In genomic region chr17:63849151-63849550, GRCm38 (mm10) we compare ENCODE assay signal across 8 mouse cellular contexts. TPM values are rescaled to one million over a fixed set of nuclear protein-coding genes. Genes with fewer than 3 reads are reported as not detected.
A peak's percentile ranks its signal among the peaks of the same experiment; 100 is the strongest.
DNase-seq lines count a peak whose midpoint lies in the region; ATAC-seq and TF ChIP-seq lines count a peak whose summit lies in the region.

No protein-coding gene starts in this region.

- peaks cover 6% of the 10 kb centered on the region; the same call in 1 of the 2 replicates for H3K27me3 ChIP-seq in spleen, adult 2 months (ENCODE audit: control insufficient read depth, insufficient read depth, low read length)
- no peaks in the 10 kb centered on the region for H3K27me3 ChIP-seq in limb, embryonic 15.5 days
- no peaks in the 10 kb centered on the region for H3K27me3 ChIP-seq in stomach, embryonic 15.5 days (replicated peaks)

- H3K9me3 ChIP-seq in limb, embryonic 15.5 days: no peaks in the 10 kb centered on the region
- no peaks in the 10 kb centered on the region for H3K9me3 ChIP-seq in stomach, embryonic 15.5 days

- DNase-seq in embryo, embryonic 10.5 days (ENCODE audit: low spot score): peak; percentile 54
- DNase-seq in embryo, embryonic 11 days: no peak
- no peak for DNase-seq in spleen, adult 2 months (ENCODE audit: low read depth in 1 of 2, low spot score in 2 of 2)
- DNase-seq in spleen, postnatal 4 days (ENCODE audit: low spot score in 2 of 2): no peak
- no peak for DNase-seq in cerebellum, postnatal 10 days

- peak overlapping the region; percentile 72 for H3K9ac ChIP-seq in limb, embryonic 15.5 days
- H3K9ac ChIP-seq in stomach, embryonic 15.5 days: peak overlapping the region; percentile 71

- peak overlapping the region; percentile 52 for H3K4me2 ChIP-seq in limb, embryonic 15.5 days
- peak overlapping the region; percentile 68 for H3K4me2 ChIP-seq in stomach, embryonic 15.5 days

- no peaks in the 10 kb centered on the region for H3K4me1 ChIP-seq in spleen, adult 2 months (ENCODE audit: control insufficient read depth, insufficient read depth, insufficient read length)
- H3K4me1 ChIP-seq in limb, embryonic 15.5 days: no peaks in the 10 kb centered on the region
- no peaks in the 10 kb centered on the region for H3K4me1 ChIP-seq in stomach, embryonic 15.5 days

- no peak overlapping the region for H3K27ac ChIP-seq in spleen, adult 2 months (ENCODE audit: insufficient read depth, low read length)
- peak overlapping the region; percentile 83 for H3K27ac ChIP-seq in limb, embryonic 15.5 days
- H3K27ac ChIP-seq in stomach, embryonic 15.5 days: peak overlapping the region; percentile 77

- no peaks in the 10 kb centered on the region for H3K36me3 ChIP-seq in spleen, adult 2 months (ENCODE audit: control insufficient read depth, insufficient read depth, low read length)
- H3K36me3 ChIP-seq in limb, embryonic 15.5 days: no peaks in the 10 kb centered on the region
- H3K36me3 ChIP-seq in stomach, embryonic 15.5 days: no peaks in the 10 kb centered on the region

- TF ChIP-seq CTCF in spleen, adult 2 months (IDR thresholded peaks at IDR 0.05; ENCODE audit: extremely low read depth, insufficient read depth, insufficient read length, insufficient replicate concordance): no peak

- no peak for TF ChIP-seq POLR2A in spleen, adult 2 months (IDR thresholded peaks at IDR 0.05; ENCODE audit: low read depth, low read length)

- 6% methylated on average over 6 of the region's 6 CpGs for WGBS in spleen, adult 2 months
- 5% methylated on average over 6 of the region's 6 CpGs for WGBS in limb, embryonic 15.5 days
- WGBS in stomach, embryonic 15.5 days: 5% methylated on average over 6 of the region's 6 CpGs

- no peak for ATAC-seq in limb, embryonic 15.5 days (ENCODE audit: insufficient number of reproducible peaks, low FRiP score, low TSS enrichment, low read depth)
- ATAC-seq in stomach, embryonic 15.5 days (ENCODE audit: insufficient read depth, low FRiP score, low read depth): no peak
- ATAC-seq in granulocyte monocyte progenitor cell, adult 5-6 weeks (replicated peaks; ENCODE audit: poor library complexity, severe bottlenecking): no peak

- H3K4me3 ChIP-seq in spleen, adult 2 months (ENCODE audit: extremely low read depth, insufficient read depth, insufficient read length): peak overlapping the region; percentile 46; the same call in 1 of the 2 replicates
- peak overlapping the region; percentile 69 for H3K4me3 ChIP-seq in limb, embryonic 15.5 days
- peak overlapping the region; percentile 71 for H3K4me3 ChIP-seq in stomach, embryonic 15.5 days (replicated peaks)

RNA-seq across cellular contexts. Expression of gene Fer, which starts 13.7 kb away (rescaled TPM):
- 0.50 and 0.56 TPM in 2 replicates for polyA plus RNA-seq in spleen, adult 2 months (2012; rRNA removed)
- 36.6 and 37.1 TPM in 2 replicates for polyA plus RNA-seq in limb, embryonic 15.5 days (2015; fragmentation: Nextera tagmentation; extraction: Ambion mirVana)
- 27.1 and 27.3 TPM in 2 replicates for polyA plus RNA-seq in stomach, embryonic 15.5 days (2015; fragmentation: Nextera tagmentation; extraction: Ambion mirVana)
- 3.2 and 5.0 TPM in 2 replicates for total RNA-seq in granulocyte monocyte progenitor cell, adult 5-6 weeks (2014; fragmentation: Nextera tagmentation)
- total RNA-seq in granulocyte monocyte progenitor cell, adult 5-6 weeks (2017): 8.9 and 13.4 TPM in 2 replicates

RNA-seq across cellular contexts. Expression of gene A930002H24Rik, which starts 14.4 kb away (rescaled TPM):
- polyA plus RNA-seq in spleen, adult 2 months (2012; rRNA removed): 0.43 and 0.82 TPM in 2 replicates
- 2.0 and 3.2 TPM in 2 replicates for polyA plus RNA-seq in limb, embryonic 15.5 days (2015; fragmentation: Nextera tagmentation; extraction: Ambion mirVana)
- polyA plus RNA-seq in stomach, embryonic 15.5 days (2015; fragmentation: Nextera tagmentation; extraction: Ambion mirVana): 2.2 and 3.3 TPM in 2 replicates
- total RNA-seq in granulocyte monocyte progenitor cell, adult 5-6 weeks (2014; fragmentation: Nextera tagmentation): not detected in 2 replicates
- not detected in 2 replicates for total RNA-seq in granulocyte monocyte progenitor cell, adult 5-6 weeks (2017)

Comparison
In these comparisons a context has a peak if more than half of its experiments do, and no peak if none do; other contexts are left out.
1. RNA of gene Fer, which starts 13.7 kb away (polyA plus RNA-seq): 36.6 to 37.1 TPM in limb, embryonic 15.5 days and 27.1 to 27.3 TPM in stomach, embryonic 15.5 days; 0.50 to 0.56 TPM in spleen, adult 2 months; every median in the first group is over 10 times any median in the second.
2. Peak in every context shown above with its lines, with median percentiles within 50 percentile points of each other: H3K4me3 ChIP-seq.